Mouse (Mus musculus): ENCODE data around the gene Acsf3.

The Acsf3 gene

GRCm38 (mm10) chr8:122775285-122776155, at the start of gene Acsf3:
Gene Acsf3, plus strand, starts transcription at chr8:122775486.
- in situ Hi-C loops (cut with MseI, MboI), result no loop called here

- in situ Hi-C loops (cut with MseI, MboI), result no loop called here
Observed at GRCm38 (mm10) chr8:122726789-122727188, 48.5 kb upstream of the Acsf3 start.

- in situ Hi-C loops (cut with MseI, MboI), result no loop called here
Observed at GRCm38 (mm10) chr8:122727412-122727811, 47.9 kb upstream of the Acsf3 start.

GRCm38 (mm10) chr8:122728630-122729029, 46.7 kb upstream of the Acsf3 start:
- in situ Hi-C loops (cut with MseI, MboI), result no loop called here

DNA sequence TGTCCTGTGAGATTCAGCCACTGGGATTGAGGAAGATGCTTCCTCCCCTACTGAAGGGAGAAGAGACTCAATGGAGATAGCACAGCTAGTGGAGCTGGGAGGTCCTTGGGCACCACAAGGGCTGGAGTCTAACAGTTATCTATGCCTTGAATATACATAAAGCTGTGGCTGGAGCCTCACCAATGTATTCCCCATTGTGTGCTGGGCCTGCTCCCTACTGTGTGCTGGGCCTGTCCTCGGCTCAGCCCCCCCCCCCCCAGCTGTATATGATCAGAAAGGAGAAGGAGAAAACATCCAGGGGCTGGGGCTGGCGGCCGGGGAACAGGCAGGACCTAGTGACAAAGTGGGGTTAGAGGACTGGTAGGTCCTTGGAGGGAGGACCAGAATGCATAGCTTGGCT, 40.2 kb upstream of the Acsf3 start:
- in situ Hi-C loops (cut with MseI, MboI), result no loop called here

DNA sequence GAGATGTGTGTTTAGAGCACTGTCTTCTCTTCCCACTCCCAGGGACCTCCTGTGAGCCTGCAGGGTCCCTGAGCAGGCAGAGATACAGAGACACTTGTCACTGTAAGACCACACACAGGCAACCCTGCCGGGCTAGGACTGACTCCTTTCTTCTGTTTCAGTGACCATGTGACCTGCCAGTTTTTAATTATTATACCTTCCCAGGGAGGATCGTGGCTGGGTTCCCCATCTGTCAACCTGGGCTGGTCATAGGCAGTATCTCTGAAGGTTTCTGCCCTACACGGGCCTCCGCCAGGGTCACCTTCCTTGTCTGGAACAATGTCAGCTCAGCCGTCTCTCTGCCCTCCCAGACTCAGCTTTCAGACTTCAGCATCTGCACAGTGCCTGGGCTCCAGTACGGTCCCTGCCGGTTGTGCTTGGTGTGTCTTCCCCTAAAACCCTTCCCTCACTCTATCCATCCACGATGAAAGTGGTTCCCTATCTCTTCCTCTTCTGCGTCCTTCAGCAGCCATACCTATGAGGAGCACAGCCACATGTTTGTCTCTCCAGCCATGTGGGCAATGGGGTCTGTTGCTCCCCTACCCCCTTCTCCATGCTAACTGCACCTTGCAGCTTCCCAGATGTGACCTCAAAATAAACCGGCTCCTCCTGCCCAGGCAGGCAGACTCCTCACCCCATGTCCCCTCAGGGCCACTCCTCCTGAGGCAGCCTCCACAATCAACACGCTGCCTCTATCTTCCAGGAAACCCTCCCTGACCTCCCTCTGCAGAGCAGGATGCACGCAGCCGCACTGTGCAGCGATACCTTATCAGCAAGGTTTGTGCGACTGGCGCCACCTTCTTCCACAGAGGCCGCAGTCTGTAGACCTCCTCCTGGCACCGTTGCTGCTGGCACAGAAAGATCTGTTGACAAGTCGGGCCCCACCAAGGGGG, 39.5 kb upstream of the Acsf3 start:
- in situ Hi-C loops (cut with MseI, MboI), result no loop called here

DNA sequence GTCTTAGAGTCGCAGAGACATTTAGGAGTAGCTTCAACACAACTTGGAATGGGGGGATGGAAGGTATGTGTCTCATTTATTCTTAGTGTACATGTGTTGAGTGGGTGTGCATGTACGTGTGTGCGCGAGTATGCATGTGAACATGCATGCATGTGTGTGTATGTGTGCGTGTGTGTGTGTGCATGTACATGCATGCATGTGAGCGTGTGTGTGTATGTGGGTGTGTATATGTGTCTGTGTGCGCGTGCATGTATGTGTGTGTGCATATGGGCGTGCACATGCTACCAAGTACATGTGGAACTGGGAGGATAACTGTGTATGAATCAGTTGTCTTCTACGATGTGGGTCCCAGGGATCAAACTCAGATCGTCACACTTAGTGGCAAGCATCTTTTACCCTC, 38.7 kb upstream of the Acsf3 start:
- in situ Hi-C loops (cut with MseI, MboI), result no loop called here

- in situ Hi-C loops (cut with MseI, MboI), result no loop called here
Observed at GRCm38 (mm10) chr8:122737071-122737470, 38.2 kb upstream of the Acsf3 start.

- in situ Hi-C loops (cut with MseI, MboI), result no loop called here
Observed at GRCm38 (mm10) chr8:122737886-122738285, 37.4 kb upstream of the Acsf3 start.

DNA sequence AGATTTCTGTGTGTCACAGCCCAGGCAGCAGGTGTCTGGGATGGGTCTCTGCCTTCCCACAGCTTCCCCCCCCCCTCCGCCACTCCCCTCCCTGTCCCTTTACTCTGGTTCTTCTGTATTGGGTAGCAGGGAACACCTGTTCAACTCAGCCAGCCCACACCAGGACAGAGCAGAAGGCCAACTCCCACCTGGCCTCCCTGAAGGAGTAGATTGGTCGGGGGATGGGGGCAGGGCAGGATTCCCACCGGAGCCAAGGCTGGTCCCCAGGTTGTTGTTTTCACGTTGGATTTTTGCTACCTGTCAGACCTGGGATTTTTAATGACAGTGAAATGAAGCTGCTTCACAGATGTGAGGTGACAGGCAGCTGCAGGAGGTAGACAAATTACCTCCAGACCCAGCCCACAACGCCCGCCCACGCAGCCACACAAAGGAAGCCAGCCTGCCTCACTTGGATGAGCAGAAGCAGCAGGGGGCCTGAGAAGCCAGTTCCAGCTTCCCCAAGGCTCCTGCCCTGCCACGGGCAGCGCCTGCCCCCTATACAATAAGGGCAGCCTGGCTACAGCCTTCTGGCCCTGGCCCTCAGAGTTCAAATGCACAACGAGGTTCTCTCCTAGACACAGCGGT, 36.1 kb upstream of the Acsf3 start:
- in situ Hi-C loops (cut with MseI, MboI), result no loop called here

DNA sequence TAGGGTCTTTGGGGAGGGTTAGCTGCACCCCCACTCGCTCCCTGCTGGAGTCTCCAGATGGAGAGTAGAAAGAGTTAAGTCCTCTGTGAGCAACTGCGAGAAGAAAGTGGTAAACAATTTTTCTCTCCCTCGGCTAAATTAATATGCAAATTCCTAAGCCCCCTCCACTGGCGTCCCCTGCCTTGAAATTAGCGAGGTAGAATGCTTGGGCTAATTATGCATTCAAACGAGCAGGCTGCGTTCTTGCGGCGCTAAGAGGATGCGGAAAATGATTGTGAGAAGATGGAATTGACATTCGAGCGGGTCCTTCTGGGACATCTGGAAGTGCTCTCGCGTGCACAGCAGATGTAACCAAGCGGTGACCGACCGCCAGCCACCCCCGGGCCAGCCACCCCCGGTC, 32.8 kb upstream of the Acsf3 start:
- in situ Hi-C loops (cut with MseI, MboI), result no loop called here

DNA sequence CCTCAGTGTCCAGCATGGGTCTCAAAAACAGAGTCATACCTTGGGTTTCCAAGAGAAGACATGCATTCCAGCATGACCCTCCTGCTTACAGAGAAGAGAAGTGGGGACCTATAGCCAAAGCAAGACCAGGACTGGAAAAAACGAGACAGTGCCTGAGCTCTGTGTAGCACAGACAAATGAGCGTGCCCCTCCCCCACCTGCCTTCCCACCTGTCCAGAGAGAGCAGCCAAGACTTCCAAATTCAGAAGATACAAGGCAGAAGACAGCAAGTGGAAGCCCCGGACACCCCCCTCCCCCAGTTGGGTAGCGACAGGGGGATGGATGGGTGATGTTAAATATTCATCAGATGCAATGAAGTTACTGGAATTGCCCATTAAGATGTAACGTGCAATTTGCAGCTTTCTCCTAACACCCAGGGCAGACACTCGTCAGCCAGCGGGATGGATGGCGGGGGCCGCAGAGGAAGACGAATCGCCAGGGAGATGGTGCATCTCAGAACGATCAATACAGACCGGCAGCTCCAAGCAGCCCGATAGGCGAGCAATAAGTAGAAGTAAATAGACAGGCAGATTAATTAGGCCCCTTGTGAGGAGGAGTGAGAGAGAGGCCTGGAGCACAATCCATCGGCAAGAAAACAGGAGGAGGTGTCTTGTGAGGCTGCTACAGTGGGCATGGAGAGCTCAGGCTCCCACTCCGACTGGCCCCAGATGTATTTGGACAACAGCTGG, 30.1 kb upstream of the Acsf3 start:
- in situ Hi-C loops (cut with MseI, MboI), result no loop called here

- in situ Hi-C loops (cut with MseI, MboI), result no loop called here
Observed at GRCm38 (mm10) chr8:122745750-122746275, 29.5 kb upstream of the Acsf3 start.

DNA sequence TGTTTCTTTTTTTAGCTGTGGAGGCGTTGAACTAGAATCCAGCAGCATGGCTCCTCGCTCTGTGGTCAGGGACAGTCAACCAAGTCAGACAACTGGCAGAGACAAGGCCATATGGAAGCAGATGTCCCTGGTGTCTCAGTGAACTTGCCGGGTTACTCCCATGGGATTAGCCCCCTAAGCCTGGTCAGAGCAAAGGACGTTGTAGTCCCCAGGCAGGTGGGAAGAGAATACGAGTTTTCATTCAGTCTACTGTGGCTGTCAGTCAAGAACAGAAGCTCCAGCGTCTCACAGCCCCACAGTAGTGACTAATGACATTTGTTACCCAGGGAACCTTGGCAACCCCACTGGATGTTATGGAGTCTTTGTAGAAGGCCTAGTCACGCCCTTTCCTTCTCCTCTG, 28.8 kb upstream of the Acsf3 start:
- in situ Hi-C loops (cut with MseI, MboI), result no loop called here

GRCm38 (mm10) chr8:122747825-122748224, 27.5 kb upstream of the Acsf3 start:
- in situ Hi-C loops (cut with MseI, MboI), result no loop called here

DNA sequence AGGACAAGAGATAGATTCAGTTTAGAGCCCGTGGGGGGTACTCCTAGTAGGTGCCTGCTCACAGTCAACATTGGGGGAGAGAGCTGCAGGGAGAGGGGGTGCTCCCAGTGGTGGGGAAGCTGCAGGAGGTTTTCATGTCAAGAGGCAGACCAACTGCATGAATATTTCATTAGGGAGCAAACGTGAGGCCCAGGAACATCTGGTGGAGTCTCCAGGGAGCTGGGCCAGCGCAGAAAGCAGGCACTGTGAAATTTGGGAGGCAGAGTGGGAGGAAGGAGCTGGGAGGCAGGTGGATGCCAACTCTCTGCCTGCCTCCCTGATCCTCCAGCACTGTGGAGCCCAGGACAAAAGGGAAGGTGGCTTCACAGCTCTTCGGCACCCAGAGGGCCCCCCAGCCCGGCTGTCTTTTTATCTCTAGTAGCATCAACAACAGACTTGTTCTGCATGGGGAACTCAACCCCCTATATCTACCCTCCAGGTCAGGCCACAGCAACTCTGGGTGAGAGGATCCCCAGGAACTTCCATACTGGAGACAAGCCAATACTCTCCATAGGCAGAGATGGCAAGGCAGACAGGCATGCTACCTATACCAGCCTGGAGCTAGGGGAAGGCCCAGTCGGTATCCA, 25.8 kb upstream of the Acsf3 start:
- in situ Hi-C loops (cut with MseI, MboI), result no loop called here

DNA sequence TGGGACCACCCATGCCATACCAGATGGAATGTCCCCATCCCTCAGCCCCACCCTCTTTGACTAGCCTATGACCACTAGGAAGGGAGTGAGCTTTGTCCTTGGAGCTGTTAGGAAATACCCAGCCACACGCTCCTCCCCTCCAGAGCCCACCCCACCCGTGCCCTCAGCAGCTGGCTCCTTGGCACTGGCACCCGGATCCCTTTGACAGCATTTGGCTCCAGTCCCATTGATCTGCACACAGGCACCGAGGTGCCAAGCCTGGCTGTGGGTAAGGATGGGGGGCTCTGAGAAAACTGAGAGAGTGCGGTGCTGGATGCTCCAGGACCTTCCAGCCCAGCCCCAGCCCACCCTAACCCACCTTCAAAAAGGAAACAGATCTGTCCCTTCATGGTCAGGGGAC, 23.9 kb upstream of the Acsf3 start:
- in situ Hi-C loops (cut with MseI, MboI), result no loop called here

GRCm38 (mm10) chr8:122752111-122752721, 23.1 kb upstream of the Acsf3 start:
- in situ Hi-C loops (cut with MseI, MboI), result no loop called here

DNA sequence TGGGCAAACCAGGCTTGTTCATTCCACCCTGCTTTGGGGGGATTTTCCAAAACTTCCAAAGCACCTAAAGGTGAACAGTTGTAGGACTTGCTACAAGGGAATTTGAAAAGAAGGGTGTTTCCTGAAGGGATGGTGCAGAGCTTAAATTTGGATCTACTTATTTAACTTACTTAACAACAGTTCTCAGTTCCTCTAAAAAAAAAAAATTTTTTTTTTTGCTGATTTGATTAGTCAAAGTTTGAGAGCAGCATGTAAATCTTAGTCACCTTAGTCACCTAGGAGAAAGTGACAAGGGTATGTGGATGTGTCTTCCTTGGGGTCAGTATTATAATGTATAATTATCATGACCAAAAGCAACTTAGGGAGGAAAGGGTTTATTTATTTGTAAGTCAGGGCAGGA, 16.7 kb upstream of the Acsf3 start:
- in situ Hi-C loops (cut with MseI, MboI), result no loop called here

GRCm38 (mm10) chr8:122760116-122760515, 15.2 kb upstream of the Acsf3 start:
- in situ Hi-C loops (cut with MseI, MboI), result no loop called here

Data from mouse trophoblast stem cell (cell line).